Mouse (Mus musculus) cerebellum, postnatal 4 days (tissue): ENCODE data around the gene Pdcd7.
A peak's percentile ranks its signal among the peaks of the same experiment; 100 is the strongest.

Experiments used
- DNase-seq, 2 experiments: peaks; one replicate each; pipeline ENCODE4 v3.0.0; 2022; ENCODE audit warnings: low spot score in 2 of 2, mixed read lengths in 1 of 2

Pdcd7 gene

GRCm38 (mm10) chr9:65356971-65357370, 11.1 kb downstream of the Pdcd7 start:
- no peak for DNase-seq

GRCm38 (mm10) chr9:65358956-65359480, 13.1 kb downstream of the Pdcd7 start:
- DNase-seq, result no peak

- DNase-seq, result no peak
Observed at GRCm38 (mm10) chr9:65360641-65361448, 14.9 kb downstream of the Pdcd7 start, which contains the start of gene Ubap1l. TSS of gene Ubap1l (plus strand) at chr9:65361041.

GRCm38 (mm10) chr9:65363684-65364083, 17.8 kb downstream of the Pdcd7 start:
- no peak for DNase-seq

GRCm38 (mm10) chr9:65365721-65366120, 19.8 kb downstream of the Pdcd7 start:
- DNase-seq, result no peak

- DNase-seq, result no peak
Observed at GRCm38 (mm10) chr9:65371756-65372155, 25.9 kb downstream of the Pdcd7 start.

GRCm38 (mm10) chr9:65372449-65372848, 26.5 kb downstream of the Pdcd7 start:
- peak in 1 of 2 experiments; percentile 19 for DNase-seq

GRCm38 (mm10) chr9:65374468-65375162, 28.7 kb downstream of the Pdcd7 start:
- DNase-seq, result no peak

GRCm38 (mm10) chr9:65375163-65375934, 29.4 kb downstream of the Pdcd7 start:
- no peak for DNase-seq

- no peak for DNase-seq
Observed at GRCm38 (mm10) chr9:65381017-65381590, 35.2 kb downstream of the Pdcd7 start.

- no peak for DNase-seq
Observed at GRCm38 (mm10) chr9:65382031-65382750, 36.3 kb downstream of the Pdcd7 start.

GRCm38 (mm10) chr9:65382751-65383097, 36.8 kb downstream of the Pdcd7 start:
- no peak for DNase-seq

GRCm38 (mm10) chr9:65384276-65384675, 38.4 kb downstream of the Pdcd7 start:
- no peak for DNase-seq

- DNase-seq, result no peak
Observed at GRCm38 (mm10) chr9:65386373-65387140, 40.7 kb downstream of the Pdcd7 start.

GRCm38 (mm10) chr9:65390752-65391612, 45.1 kb downstream of the Pdcd7 start:
- no peak for DNase-seq

- DNase-seq, result no peak
Observed at GRCm38 (mm10) chr9:65391613-65391964, 45.7 kb downstream of the Pdcd7 start, which contains the start of gene Kbtbd13. TSS of gene Kbtbd13 (minus strand) at chr9:65391652.

GRCm38 (mm10) chr9:65392638-65393364, 46.9 kb downstream of the Pdcd7 start:
- DNase-seq, result peak; percentile 41 to 63

GRCm38 (mm10) chr9:65393606-65394005, 47.7 kb downstream of the Pdcd7 start:
- no peak for DNase-seq

- no peak for DNase-seq
Observed at GRCm38 (mm10) chr9:65394360-65394759, 48.5 kb downstream of the Pdcd7 start.
